Mouse (Mus musculus) myocyte (in vitro differentiated cells): ENCODE results near the gene Sectm1a.

Source experiments
- MAX ChIP-seq: IDR thresholded peaks from one replicate; pipeline ENCODE4 v1.6.1; 2011; ENCODE audit warnings: low read depth, mild to moderate bottlenecking, control low read depth
- MYOG ChIP-seq, 3 experiments: IDR thresholded peaks; one replicate each; pipeline ENCODE4 v1.6.1; 2011; ENCODE audit warnings: control low read depth in 2 of 3, low read depth in 2 of 3, mild to moderate bottlenecking in 2 of 3; ENCODE audit not compliant: insufficient read length in 2 of 3, control insufficient read depth in 1 of 3, insufficient read depth in 1 of 3
- POLR2A ChIP-seq: IDR thresholded peaks from one replicate; pipeline ENCODE4 v1.6.1; 2011; ENCODE audit warnings: low read depth, mild to moderate bottlenecking, control low read depth, moderate library complexity; ENCODE audit not compliant: insufficient read length
- USF1 ChIP-seq: IDR thresholded peaks from one replicate; pipeline ENCODE4 v1.6.1; 2011; ENCODE audit warnings: low read depth, mild to moderate bottlenecking, control low read depth, moderate library complexity

GRCm38 (mm10) chr11:121053536-121053935 lies 27.5 kb downstream of the Sectm1a start:
- TF ChIP-seq USF1 = no peak
- TF ChIP-seq POLR2A = no peak
- no peak for TF ChIP-seq MYOG (IDR thresholded peaks at IDR 0.05; ENCODE audit: control insufficient read depth in 1 of 3, insufficient read depth in 1 of 3, insufficient read length in 2 of 3, low read depth in 2 of 3)
- no peak for TF ChIP-seq MAX
